Mouse (Mus musculus): Measurements from ENCODE around the gene 4921507P07Rik.
"Not testable (repeated sequence)": the region's sequence is repeated elsewhere in the genome, so short reads cannot be mapped to it uniquely, and the experiment has no call there.

Gene 4921507P07Rik

GRCm38 (mm10) chr6:50554223-50554622 lies 42.2 kb downstream of the 4921507P07Rik start:
- DNase-seq = not testable (repeated sequence)

- DNase-seq = no peak
Measured at GRCm38 (mm10) chr6:50552881-50553518, 43.4 kb downstream of the 4921507P07Rik start.

GRCm38 (mm10) chr6:50549791-50550190 lies 46.6 kb downstream of the 4921507P07Rik start:
- peak; percentile 48 for DNase-seq

- no peak for DNase-seq
Measured at GRCm38 (mm10) chr6:50549051-50549450, 47.4 kb downstream of the 4921507P07Rik start.

DNA sequence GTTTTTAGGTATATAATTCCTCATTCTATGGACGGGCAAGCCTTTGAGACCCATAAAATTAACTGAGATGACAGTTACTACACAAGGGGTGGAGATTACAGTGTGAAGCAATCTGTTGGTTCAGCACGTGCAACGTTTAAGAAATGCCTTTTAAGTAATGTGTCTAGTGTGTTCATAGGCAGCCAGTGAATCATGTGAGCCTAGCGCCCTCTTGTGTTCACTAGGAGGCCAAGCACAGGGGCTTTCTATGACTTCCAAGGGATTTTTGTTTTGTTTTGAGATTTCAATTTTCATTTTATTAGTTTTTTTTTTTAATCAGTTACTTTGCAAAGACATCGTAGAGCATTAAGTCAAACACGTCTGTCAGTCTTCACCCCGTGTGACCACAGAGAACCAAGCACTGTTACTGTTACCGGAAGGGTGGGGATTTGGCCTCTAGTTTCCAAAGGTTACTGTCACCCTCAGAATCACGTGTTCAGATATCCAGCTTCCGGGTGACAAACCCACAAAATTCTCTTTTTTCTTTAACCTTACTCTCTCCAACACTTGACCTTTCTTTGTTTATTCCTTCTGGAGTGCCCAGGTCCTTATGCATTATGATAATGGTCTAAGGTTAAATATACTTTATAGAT lies 50.9 kb downstream of the 4921507P07Rik start:
- no peak for DNase-seq

DNA sequence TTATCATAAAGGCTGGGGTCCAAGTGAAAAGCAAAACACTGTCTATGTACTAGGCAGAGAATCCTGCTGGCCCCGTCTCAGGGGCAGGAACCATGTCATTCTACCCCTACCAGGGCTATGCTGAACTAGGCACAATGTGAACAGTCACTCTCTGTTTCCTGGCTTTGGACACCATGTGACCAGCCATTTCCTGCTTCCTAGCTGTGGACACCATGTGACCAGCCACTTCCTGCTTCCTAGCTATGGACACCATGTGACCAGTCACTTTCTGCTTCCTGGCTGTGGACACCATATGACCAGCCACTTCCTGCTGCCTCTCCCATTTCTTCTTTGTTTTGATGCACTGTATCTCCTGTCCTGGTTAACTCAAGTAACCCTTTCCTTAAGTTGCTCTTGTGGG lies 53.9 kb downstream of the 4921507P07Rik start:
- DNase-seq = no peak

- DNase-seq = no peak
Measured at GRCm38 (mm10) chr6:50539641-50540040, 56.8 kb downstream of the 4921507P07Rik start.

GRCm38 (mm10) chr6:50536461-50536892 lies 60.0 kb downstream of the 4921507P07Rik start:
- DNase-seq = peak; percentile 47

- no peak for DNase-seq
Measured at GRCm38 (mm10) chr6:50535346-50535745, 61.1 kb downstream of the 4921507P07Rik start.

DNA sequence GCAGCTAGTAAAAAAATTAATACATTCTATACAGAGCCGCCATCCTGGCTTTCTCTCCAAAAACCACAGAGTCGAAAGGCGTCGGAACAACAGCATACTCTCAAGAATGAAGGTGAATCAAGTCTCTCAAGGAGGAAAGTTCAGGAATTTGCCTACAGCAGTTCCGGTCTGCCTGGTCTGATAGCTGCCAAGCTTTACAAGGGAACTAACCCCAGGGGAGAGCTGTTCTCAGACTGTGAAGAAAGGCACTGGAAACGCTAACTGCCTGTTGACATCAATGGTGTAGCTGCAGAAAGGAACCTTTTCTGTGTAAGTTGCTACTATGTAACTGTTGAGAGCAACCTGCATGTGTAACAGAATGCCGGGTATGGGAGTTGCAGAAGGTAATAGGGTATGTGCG lies 64.5 kb downstream of the 4921507P07Rik start:
- no peak for DNase-seq

DNA sequence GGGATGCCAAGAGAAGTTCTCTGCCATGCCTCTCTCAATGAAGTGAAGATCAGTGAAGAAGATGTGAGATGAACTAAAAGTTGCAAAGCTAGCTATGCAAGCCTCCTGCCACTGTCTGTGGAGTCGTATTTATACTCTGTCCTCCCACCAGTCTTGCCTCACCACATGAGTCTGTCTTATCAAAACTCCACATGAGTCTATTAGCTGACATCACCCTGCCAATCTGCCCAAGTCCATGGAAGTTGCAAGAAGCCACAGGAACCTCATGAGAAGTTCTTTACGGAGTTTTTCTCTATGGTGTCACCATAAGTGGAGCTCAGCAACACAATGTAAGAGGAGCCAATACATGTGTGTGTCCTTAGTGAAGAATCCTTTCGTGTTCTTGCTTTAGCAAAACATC lies 65.4 kb downstream of the 4921507P07Rik start:
- DNase-seq = no peak

DNA sequence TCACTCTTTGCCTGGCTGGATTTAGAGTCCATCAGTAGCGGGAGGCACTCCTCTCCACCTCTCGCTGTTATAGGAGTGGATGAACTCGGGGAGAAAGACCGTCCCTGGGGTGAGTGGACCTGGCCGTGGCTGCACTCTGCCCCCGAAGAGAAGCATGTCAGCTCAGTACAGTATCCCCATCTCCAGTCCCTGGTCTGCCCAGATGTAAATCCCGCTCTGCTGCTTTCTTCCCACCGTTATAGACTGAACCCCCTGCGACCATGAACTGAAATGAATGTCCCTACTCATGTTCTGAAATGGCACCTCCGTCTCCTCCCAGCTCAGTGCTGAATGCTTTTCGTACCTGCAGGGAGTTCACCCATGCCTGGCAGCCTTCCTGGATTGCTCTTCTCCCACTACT lies 67.2 kb downstream of the 4921507P07Rik start:
- DNase-seq = no peak

DNA sequence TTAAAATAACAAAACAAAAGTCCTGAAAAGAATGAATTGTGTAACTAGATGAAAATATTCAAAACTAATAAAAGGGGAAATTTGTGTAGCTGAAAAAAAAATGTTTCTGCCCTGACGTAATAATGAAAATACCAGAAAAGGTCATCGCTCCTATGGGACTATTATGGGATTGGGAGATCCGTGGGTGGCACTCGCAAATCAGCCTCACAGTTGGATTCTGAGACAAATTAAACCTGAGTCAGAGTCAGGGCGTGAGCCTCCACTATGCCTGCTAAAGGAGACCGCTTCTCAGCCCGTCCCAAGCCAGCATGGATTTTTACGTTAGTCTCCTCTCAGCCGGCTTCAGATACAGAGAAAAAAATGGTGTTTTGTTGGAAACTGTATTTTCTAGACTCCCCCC lies 69.0 kb downstream of the 4921507P07Rik start:
- no peak for DNase-seq

- peak; percentile 28 for DNase-seq
Measured at GRCm38 (mm10) chr6:50526597-50527024, 69.8 kb downstream of the 4921507P07Rik start.

DNA sequence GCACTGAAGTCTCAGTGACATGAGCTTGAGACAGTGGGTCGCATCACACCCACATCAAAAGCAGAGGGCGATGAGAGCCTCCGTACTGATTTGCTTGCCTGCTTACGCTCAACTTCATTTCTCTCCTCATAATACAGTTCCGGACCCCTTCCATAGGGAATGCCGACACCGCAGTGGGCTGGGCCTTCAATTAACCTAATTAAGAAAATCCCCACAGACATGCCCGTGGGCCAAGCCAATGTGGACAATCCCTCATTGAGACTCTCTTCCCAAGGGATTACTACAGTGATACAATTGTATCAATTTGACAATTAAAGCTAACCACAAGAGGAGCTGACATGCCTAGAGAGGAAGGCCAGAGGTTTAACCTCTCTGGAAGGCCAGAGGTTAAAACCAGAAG lies 70.6 kb downstream of the 4921507P07Rik start:
- no peak for DNase-seq

- no peak for DNase-seq
Measured at GRCm38 (mm10) chr6:50524261-50524896, 72.1 kb downstream of the 4921507P07Rik start.
